ENCODE assay signal across 14 mouse cellular contexts in genomic region chr16:72687651-72688050, GRCm38 (mm10).
A peak's percentile ranks its signal among the peaks of the same experiment; 100 is the strongest.
DNase-seq lines count a peak whose midpoint lies in the region; ATAC-seq and TF ChIP-seq lines count a peak whose summit lies in the region.
"Had no signal": no experiment of that assay in that cellular context is flagged by ENCODE, and none has a peak within 500 bp of the region (broad histone marks: within the 10 kb centered on the region; RNA-seq: fewer than 3 reads in every experiment).

No protein-coding gene starts in this region.

- no peaks in the 10 kb centered on the region for H3K4me1 ChIP-seq in lung, adult 2 months (ENCODE audit: control insufficient read depth, insufficient read depth, low read length)
- H3K4me1 ChIP-seq in kidney, adult 2 months (ENCODE audit: control insufficient read depth, insufficient read depth, low read length): no peaks in the 10 kb centered on the region
- H3K4me1 ChIP-seq in liver, embryonic 14.5 days (replicated peaks; ENCODE audit: control insufficient read depth in 2 of 2, insufficient read depth in 2 of 2, low read length in 1 of 2): peaks cover 0 to 14% of the 10 kb centered on the region in 2 experiments; a peak in 2 of 4 replicates
- 0 out of 2 replicates have a peak, but pooled peaks cover 2% of the 10 kb centered on the region for H3K4me1 ChIP-seq in stomach, postnatal 0 days (replicated peaks; ENCODE audit: control insufficient read depth, insufficient read depth)
- H3K4me1 ChIP-seq in forebrain, embryonic 10.5 days: peaks cover 44% of the 10 kb centered on the region
- H3K4me1 ChIP-seq: megakaryocyte, embryonic 14.5 days had no signal

- no peak for TF ChIP-seq CTCF in lung, adult 2 months (IDR thresholded peaks at IDR 0.05; ENCODE audit: insufficient read depth, low read length)
- no peak for TF ChIP-seq CTCF in kidney, adult 2 months (conservative IDR thresholded peaks at IDR 0.05; ENCODE audit: insufficient read depth, insufficient read length, low read depth, low read length)
- no peak for TF ChIP-seq CTCF in liver, embryonic 14.5 days (IDR thresholded peaks at IDR 0.05; ENCODE audit: low read depth)
- no peak for TF ChIP-seq CTCF in stomach, postnatal 0 days (IDR thresholded peaks at IDR 0.05; ENCODE audit: low read depth)

- H3K36me3 ChIP-seq in kidney, adult 2 months (ENCODE audit: control insufficient read depth, insufficient read depth, low read length): no peaks in the 10 kb centered on the region
- no peaks in the 10 kb centered on the region for H3K36me3 ChIP-seq in liver, embryonic 14.5 days (replicated peaks; ENCODE audit: control insufficient read depth, insufficient read depth, low read depth)
- H3K36me3 ChIP-seq in stomach, postnatal 0 days (ENCODE audit: control insufficient read depth, insufficient read depth, low read length): no peaks in the 10 kb centered on the region
- no peaks in the 10 kb centered on the region for H3K36me3 ChIP-seq in forebrain, embryonic 10.5 days (replicated peaks)
- H3K36me3 ChIP-seq: heart, embryonic 15.5 days had no signal

- H3K27ac ChIP-seq in kidney, adult 2 months (ENCODE audit: insufficient read depth, low read depth, low read length): no peak overlapping the region
- no peak overlapping the region for H3K27ac ChIP-seq in liver, embryonic 14.5 days
- H3K27ac ChIP-seq in stomach, postnatal 0 days (replicated peaks): no peak overlapping the region
- no peak overlapping the region for H3K27ac ChIP-seq in forebrain, embryonic 10.5 days
- H3K27ac ChIP-seq: embryonic facial prominence, embryonic 13.5 days; heart, embryonic 15.5 days had no signal

- ATAC-seq in liver, embryonic 14.5 days (ENCODE audit: insufficient read depth): peak; percentile 61; the same call in 1 of the 2 replicates
- no peak for ATAC-seq in stomach, postnatal 0 days (ENCODE audit: low FRiP score, low TSS enrichment)
- no peak for ATAC-seq in monocyte, adult 5-6 weeks (replicated peaks; ENCODE audit: insufficient number of reproducible peaks, low FRiP score, low TSS enrichment, poor library complexity, severe bottlenecking)
- ATAC-seq: forebrain, embryonic 16.5 days; intestine, embryonic 16.5 days had no signal

- WGBS in lung, adult 2 months: 35% methylated on average over 3 of the region's 3 CpGs
- 38% methylated on average over 3 of the region's 3 CpGs for WGBS in kidney, adult 2 months
- WGBS in liver, embryonic 14.5 days (ENCODE audit: insufficient replicate concordance): 54% methylated on average over 3 of the region's 3 CpGs
- 28% methylated on average over 3 of the region's 3 CpGs for WGBS in stomach, postnatal 0 days
- WGBS in forebrain, embryonic 10.5 days: 54% methylated on average over 3 of the region's 3 CpGs

- H3K27me3 ChIP-seq in kidney, adult 2 months (replicated peaks; ENCODE audit: control insufficient read depth, insufficient read depth, low read length): no peaks in the 10 kb centered on the region
- H3K27me3 ChIP-seq in liver, embryonic 14.5 days (ENCODE audit: control insufficient read depth, insufficient read depth, low read length): no peaks in the 10 kb centered on the region
- H3K27me3 ChIP-seq in stomach, postnatal 0 days (ENCODE audit: control insufficient read depth, insufficient read depth, low read length): no peaks in the 10 kb centered on the region
- H3K27me3 ChIP-seq in forebrain, embryonic 10.5 days (ENCODE audit: poor library complexity, severe bottlenecking): peaks cover 67% of the 10 kb centered on the region
- H3K27me3 ChIP-seq: embryonic facial prominence, embryonic 13.5 days; heart, embryonic 15.5 days; megakaryocyte, embryonic 14.5 days had no signal

- no peak for TF ChIP-seq POLR2A in lung, adult 2 months (IDR thresholded peaks at IDR 0.05; ENCODE audit: borderline replicate concordance, extremely low read depth, low read depth, low read length)
- no peak for TF ChIP-seq POLR2A in kidney, adult 2 months (IDR thresholded peaks at IDR 0.05; ENCODE audit: low read depth, low read length)

- no peak overlapping the region for H3K4me2 ChIP-seq in liver, embryonic 14.5 days (ENCODE audit: low read depth)
- no peak overlapping the region for H3K4me2 ChIP-seq in stomach, postnatal 0 days (replicated peaks; ENCODE audit: low read depth)
- H3K4me2 ChIP-seq: embryonic facial prominence, embryonic 13.5 days; heart, embryonic 15.5 days had no signal

- peak; percentile 4 to 25 for DNase-seq in lung, adult 18-20 months
- no peak for DNase-seq in lung, adult 2 months
- DNase-seq in kidney, adult 2 months: peak; percentile 48
- DNase-seq in liver, embryonic 14.5 days (ENCODE audit: low read depth in 3 of 3, low spot score in 3 of 3): peak in 1 of 3 experiments; percentile 9
- DNase-seq in stomach, postnatal 0 days (ENCODE audit: low spot score): peak; percentile 22
- no peak for DNase-seq in forebrain, embryonic 10.5 days (ENCODE audit: extremely low spot score, low spot score)
- no peak for DNase-seq in layer of hippocampus, postnatal 14 days (ENCODE audit: low spot score in 2 of 2)
- DNase-seq: gastrocnemius, postnatal 25 days had no signal

- H3K9ac ChIP-seq in liver, embryonic 14.5 days (replicated peaks): no peak overlapping the region
- H3K9ac ChIP-seq in stomach, postnatal 0 days (ENCODE audit: low read length): no peak overlapping the region
- H3K9ac ChIP-seq: embryonic facial prominence, embryonic 13.5 days; heart, embryonic 15.5 days had no signal

- H3K9me3 ChIP-seq in liver, embryonic 14.5 days (ENCODE audit: control insufficient read depth, low read length): no peaks in the 10 kb centered on the region
- no peaks in the 10 kb centered on the region for H3K9me3 ChIP-seq in stomach, postnatal 0 days (ENCODE audit: control insufficient read depth, low read length)
- no peaks in the 10 kb centered on the region for H3K9me3 ChIP-seq in forebrain, embryonic 10.5 days
- H3K9me3 ChIP-seq: embryonic facial prominence, embryonic 13.5 days; heart, embryonic 15.5 days; megakaryocyte, embryonic 14.5 days had no signal

- no peak overlapping the region for H3K4me3 ChIP-seq in lung, adult 2 months (replicated peaks; ENCODE audit: extremely low read depth, low read depth, low read length)
- H3K4me3 ChIP-seq in kidney, adult 2 months (ENCODE audit: insufficient read depth, low read depth, low read length): no peak overlapping the region
- no peak overlapping the region for H3K4me3 ChIP-seq in liver, embryonic 14.5 days (ENCODE audit: insufficient read depth in 1 of 2, low read depth in 2 of 2, low read length in 2 of 2)
- H3K4me3 ChIP-seq in stomach, postnatal 0 days (ENCODE audit: low read depth, low read length): no peak overlapping the region
- H3K4me3 ChIP-seq in forebrain, embryonic 10.5 days: no peak overlapping the region
- H3K4me3 ChIP-seq: embryonic facial prominence, embryonic 13.5 days; heart, embryonic 15.5 days; megakaryocyte, embryonic 14.5 days had no signal

- no peak for TF ChIP-seq EP300 in liver, embryonic 14.5 days (IDR thresholded peaks at IDR 0.05; ENCODE audit: low read depth)
- TF ChIP-seq EP300 in stomach, postnatal 0 days (optimal IDR thresholded peaks at IDR 0.05): no peak

Comparison
In these comparisons a context has a peak if more than half of its experiments do, and no peak if none do; other contexts are left out.
1. DNase-seq: peak in lung, adult 18-20 months (2 of 2), kidney, adult 2 months (single experiment) and stomach, postnatal 0 days (single experiment); none in lung, adult 2 months (single experiment), forebrain, embryonic 10.5 days (single experiment) and layer of hippocampus, postnatal 14 days (0 of 2).